Mouse (Mus musculus): ENCODE measurements around the gene Cul9. TPM values are rescaled to one million over a fixed set of nuclear protein-coding genes. Genes with fewer than 3 reads are reported as not detected.

The Cul9 gene
- polyA plus RNA-seq, 1 experiment from 2014 or later: 9.8 TPM

GRCm38 (mm10) chr17:46521963-46522668 lies 24.1 kb downstream of the Cul9 start:
- no peak overlapping the region for H3K4me3 ChIP-seq
- H3K4me2 ChIP-seq: 0 out of 2 replicates have a peak overlapping the region, but pooled peaks have one; percentile 1
- H3K27ac ChIP-seq: no peak overlapping the region
- no peak overlapping the region for H3K9ac ChIP-seq
- H3K27me3 ChIP-seq: peaks cover 33% of the 10 kb centered on the region
- peaks cover 14% of the 10 kb centered on the region; the same call in 1 of the 2 replicates for H3K36me3 ChIP-seq (ENCODE audit: poor library complexity, severe bottlenecking)
- no peak for ATAC-seq
- 33% methylated on average over 24 of the region's 24 CpGs for WGBS
- H3K9me3 ChIP-seq (replicated peaks): no peaks in the 10 kb centered on the region
- H3K4me1 ChIP-seq: peaks cover 5% of the 10 kb centered on the region; the same call in 1 of the 2 replicates

GRCm38 (mm10) chr17:46521174-46521573 lies 25.0 kb downstream of the Cul9 start:
- Histone ChIP-seq H3K4me1 (peaks cover 5% of the 10 kb centered on the region; the same call in 1 of the 2 replicates), H3K9ac (peak overlapping the region; percentile 22; the same call in 1 of the 2 replicates), H3K27me3 (peaks cover 33% of the 10 kb centered on the region), H3K27ac (no peak overlapping the region), H3K36me3 (ENCODE audit: poor library complexity, severe bottlenecking) (peaks cover 15% of the 10 kb centered on the region; the same call in 1 of the 2 replicates), H3K4me3 (no peak overlapping the region), H3K9me3 (replicated peaks) (no peaks in the 10 kb centered on the region), H3K4me2 (no peak overlapping the region)
- WGBS: 83% methylated on average over 9 of the region's 9 CpGs
- ATAC-seq: no peak

GRCm38 (mm10) chr17:46520385-46520979 lies 25.7 kb downstream of the Cul9 start:
- Histone ChIP-seq H3K9me3 (replicated peaks) (no peaks in the 10 kb centered on the region), H3K4me3 (no peak overlapping the region), H3K36me3 (ENCODE audit: poor library complexity, severe bottlenecking) (peaks cover 15% of the 10 kb centered on the region; the same call in 1 of the 2 replicates), H3K27me3 (peaks cover 33% of the 10 kb centered on the region), H3K4me2 (0 out of 2 replicates have a peak overlapping the region, but pooled peaks have one; percentile 13), H3K4me1 (peaks cover 5% of the 10 kb centered on the region; the same call in 1 of the 2 replicates), H3K27ac (no peak overlapping the region), H3K9ac (peak overlapping the region; percentile 22; the same call in 1 of the 2 replicates)
- ATAC-seq: no peak
- WGBS: 49% methylated on average over 25 of the region's 25 CpGs

- Histone ChIP-seq H3K4me1 (peaks cover 5% of the 10 kb centered on the region; the same call in 1 of the 2 replicates), H3K27me3 (peaks cover 33% of the 10 kb centered on the region), H3K36me3 (ENCODE audit: poor library complexity, severe bottlenecking) (peaks cover 15% of the 10 kb centered on the region; the same call in 1 of the 2 replicates), H3K4me3 (no peak overlapping the region), H3K4me2 (0 out of 2 replicates have a peak overlapping the region, but pooled peaks have one; percentile 13), H3K9me3 (replicated peaks) (no peaks in the 10 kb centered on the region), H3K9ac (no peak overlapping the region), H3K27ac (no peak overlapping the region)
- WGBS: 55% methylated on average over 10 of the region's 10 CpGs
- no peak for ATAC-seq
Observed at GRCm38 (mm10) chr17:46519971-46520370, 26.2 kb downstream of the Cul9 start.

DNA sequence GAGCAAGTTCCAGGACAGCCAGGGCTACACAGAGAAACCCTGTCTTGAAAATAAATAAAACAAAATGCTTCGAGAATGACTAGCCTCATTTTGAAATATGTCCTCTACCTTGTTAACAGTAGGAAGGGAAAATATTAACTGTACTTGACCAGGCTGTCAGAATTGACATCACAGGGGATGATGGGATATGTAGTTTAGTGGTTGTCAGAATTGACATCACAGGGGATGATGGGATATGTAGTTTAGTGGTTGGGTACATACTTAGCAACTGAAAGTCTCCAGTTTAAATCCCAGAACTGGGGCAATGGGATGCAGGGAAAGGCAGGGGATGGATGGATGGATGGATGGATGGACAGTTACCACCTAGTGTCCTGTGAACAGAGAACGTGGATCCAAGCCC lies 32.9 kb downstream of the Cul9 start:
- 0 out of 2 replicates have a peak, but pooled peaks cover 6% of the 10 kb centered on the region for H3K36me3 ChIP-seq (ENCODE audit: poor library complexity, severe bottlenecking)
- ATAC-seq: no peak
- no peak overlapping the region for H3K9ac ChIP-seq
- H3K4me2 ChIP-seq: no peak overlapping the region
- H3K9me3 ChIP-seq (replicated peaks): no peaks in the 10 kb centered on the region
- no peak overlapping the region for H3K4me3 ChIP-seq
- no peaks in the 10 kb centered on the region for H3K27me3 ChIP-seq
- 72% methylated on average over 2 of the region's 2 CpGs for WGBS
- H3K27ac ChIP-seq: no peak overlapping the region
- H3K4me1 ChIP-seq: no peaks in the 10 kb centered on the region

- Histone ChIP-seq H3K4me2 (no peak overlapping the region), H3K27ac (no peak overlapping the region), H3K4me1 (no peaks in the 10 kb centered on the region), H3K4me3 (no peak overlapping the region), H3K27me3 (no peaks in the 10 kb centered on the region), H3K9me3 (replicated peaks) (no peaks in the 10 kb centered on the region), H3K36me3 (ENCODE audit: poor library complexity, severe bottlenecking) (0 out of 2 replicates have a peak, but pooled peaks cover 7% of the 10 kb centered on the region), H3K9ac (no peak overlapping the region)
- ATAC-seq: peak; percentile 41; the same call in 1 of the 2 replicates
- 38% methylated on average over 11 of the region's 11 CpGs for WGBS
Observed at GRCm38 (mm10) chr17:46511059-46511710, 35.0 kb downstream of the Cul9 start.

DNA sequence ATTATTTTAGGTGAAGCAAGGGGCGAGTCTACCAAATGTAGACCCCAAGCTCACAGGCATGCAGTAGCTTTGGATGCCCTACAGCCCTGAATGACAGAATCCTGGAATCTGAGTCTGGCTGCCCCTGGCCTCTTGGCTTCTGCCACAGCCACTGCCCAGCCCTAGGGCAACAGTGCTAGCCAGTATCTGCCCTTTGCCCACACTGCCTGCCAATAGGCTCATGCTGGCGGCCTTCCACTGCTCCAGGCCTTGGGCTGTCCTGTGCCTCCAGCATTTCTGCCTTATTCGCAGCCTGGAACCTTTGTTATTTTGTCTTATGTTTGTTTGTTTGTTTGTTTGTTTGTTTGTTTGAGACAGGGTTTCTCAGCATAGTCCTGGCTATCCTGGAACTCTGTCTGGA lies 40.6 kb downstream of the Cul9 start:
- H3K36me3 ChIP-seq (ENCODE audit: poor library complexity, severe bottlenecking): peaks cover 18% of the 10 kb centered on the region; the same call in 1 of the 2 replicates
- ATAC-seq: no peak
- WGBS: 83% methylated on average over 3 of the region's 3 CpGs

GRCm38 (mm10) chr17:46503847-46504638 lies 42.1 kb downstream of the Cul9 start:
- peaks cover 31% of the 10 kb centered on the region for H3K36me3 ChIP-seq (ENCODE audit: poor library complexity, severe bottlenecking)
- no peak for ATAC-seq

More for the DNA sequence above, 40.6 kb downstream of the Cul9 start:
- H3K4me3 ChIP-seq: no peak overlapping the region
- H3K4me1 ChIP-seq: no peaks in the 10 kb centered on the region
- H3K27me3 ChIP-seq: no peaks in the 10 kb centered on the region
- no peak overlapping the region for H3K27ac ChIP-seq
- H3K9me3 ChIP-seq (replicated peaks): no peaks in the 10 kb centered on the region
- H3K9ac ChIP-seq: no peak overlapping the region
- no peak overlapping the region for H3K4me2 ChIP-seq

DNA sequence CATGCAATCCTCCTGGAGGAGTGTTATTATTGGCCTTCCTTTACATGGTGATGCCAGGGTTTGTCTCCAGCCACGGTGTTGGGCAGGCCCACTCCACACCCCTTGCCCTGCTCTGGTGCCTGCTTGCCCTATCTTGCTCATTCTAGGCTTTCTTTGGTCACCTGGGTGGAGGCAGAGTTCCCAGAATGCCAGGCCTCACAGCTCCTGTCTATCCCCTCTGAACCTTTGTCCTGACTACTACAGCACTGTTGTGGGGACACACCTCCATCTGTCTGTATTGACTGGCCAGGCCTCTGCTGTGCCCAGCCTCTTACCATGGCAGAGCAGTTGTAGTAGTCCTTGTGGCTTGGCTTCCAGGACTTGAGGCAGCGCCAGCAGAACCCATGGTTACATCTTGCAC lies 43.4 kb downstream of the Cul9 start:
- Histone ChIP-seq H3K36me3 (ENCODE audit: poor library complexity, severe bottlenecking) (peaks cover 28% of the 10 kb centered on the region), H3K9ac (no peak overlapping the region), H3K4me3 (no peak overlapping the region), H3K27me3 (no peaks in the 10 kb centered on the region), H3K4me1 (peaks cover 5% of the 10 kb centered on the region; the same call in 1 of the 2 replicates), H3K9me3 (replicated peaks) (no peaks in the 10 kb centered on the region), H3K4me2 (no peak overlapping the region), H3K27ac (no peak overlapping the region)
- WGBS: 93% methylated on average over 2 of the region's 2 CpGs
- no peak for ATAC-seq

More at GRCm38 (mm10) chr17:46503847-46504638, 42.1 kb downstream of the Cul9 start:
- Histone ChIP-seq H3K4me2 (no peak overlapping the region), H3K27me3 (no peaks in the 10 kb centered on the region), H3K9me3 (replicated peaks) (no peaks in the 10 kb centered on the region), H3K4me3 (no peak overlapping the region), H3K4me1 (no peaks in the 10 kb centered on the region), H3K27ac (no peak overlapping the region), H3K9ac (no peak overlapping the region)
- WGBS: 83% methylated on average over 14 of the region's 14 CpGs

- WGBS: 62% methylated on average over 8 of the region's 8 CpGs
- no peaks in the 10 kb centered on the region for H3K9me3 ChIP-seq (replicated peaks)
- H3K4me3 ChIP-seq: no peak overlapping the region
- H3K4me2 ChIP-seq: no peak overlapping the region
- H3K9ac ChIP-seq: no peak overlapping the region
- no peak overlapping the region for H3K27ac ChIP-seq
- no peak for ATAC-seq
- H3K36me3 ChIP-seq (ENCODE audit: poor library complexity, severe bottlenecking): peaks cover 28% of the 10 kb centered on the region
- H3K4me1 ChIP-seq: peaks cover 15% of the 10 kb centered on the region
- peaks cover 7% of the 10 kb centered on the region for H3K27me3 ChIP-seq
Observed at GRCm38 (mm10) chr17:46497956-46498355, 48.2 kb downstream of the Cul9 start.

DNA sequence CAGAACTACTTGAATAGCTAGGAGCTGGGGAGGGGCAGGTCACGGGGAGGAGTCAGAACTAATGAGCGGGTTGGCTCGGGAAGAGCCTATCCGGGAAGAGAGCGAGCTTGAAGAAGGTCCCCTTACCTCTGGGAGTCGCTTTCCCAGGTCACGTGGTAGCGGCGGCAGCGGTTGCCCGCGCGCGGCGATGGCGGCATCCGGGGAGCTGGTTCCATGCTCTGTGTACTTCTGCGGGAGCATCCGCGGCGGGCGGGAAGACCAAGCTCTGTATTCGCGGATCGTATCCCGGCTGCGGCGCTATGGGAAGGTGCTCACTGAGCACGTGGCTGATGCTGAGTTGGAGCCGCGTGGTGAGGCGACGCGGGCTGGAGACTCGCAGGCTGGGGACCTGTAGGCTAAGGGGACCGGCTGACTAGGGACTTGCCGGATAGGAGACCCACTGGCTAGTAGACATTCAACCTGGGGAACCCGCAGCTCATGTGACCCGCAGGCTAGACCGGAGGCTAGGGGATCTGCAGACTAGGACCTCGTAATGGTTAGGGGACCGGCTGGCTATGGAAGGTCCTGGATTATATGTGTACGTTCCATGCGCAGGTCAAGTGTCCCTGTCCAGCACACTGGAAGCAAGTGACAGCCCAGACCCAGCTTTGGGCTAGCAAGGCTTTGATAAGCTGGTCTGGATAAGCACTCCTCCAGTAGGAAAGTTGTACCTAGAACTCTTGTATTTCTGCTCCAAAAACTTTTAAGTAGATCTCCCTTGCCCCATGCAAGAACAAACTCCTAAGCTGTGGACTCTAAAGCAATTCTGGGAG lies 49.4 kb downstream of the Cul9 start, which contains the start of gene Dnph1:
Dnph1 (plus strand) TSS at position 89 of the 812 bp plus-strand sequence.
- Histone ChIP-seq H3K4me3 (peak within 1 kb of the TSS; percentile 63), H3K36me3 (ENCODE audit: poor library complexity, severe bottlenecking) (peaks cover 21% of the 10 kb centered on the region), H3K27me3 (peaks cover 7% of the 10 kb centered on the region), H3K27ac (no peak within 1 kb of the TSS), H3K4me2 (peak within 1 kb of the TSS; percentile 89), H3K4me1 (peaks cover 15% of the 10 kb centered on the region), H3K9me3 (replicated peaks) (no peaks in the 10 kb centered on the region), H3K9ac (peak within 1 kb of the TSS; percentile 76)
- ATAC-seq: peak; percentile 98
- WGBS: under 1% methylated on average over 44 of the region's 44 CpGs
